Mouse (Mus musculus) C2C12 (cell line): ENCODE data around the gene Cited1.

Experiments used
- CTCF ChIP-seq: IDR thresholded peaks from one replicate; pipeline ENCODE4 v1.5.1; 2011; ENCODE audit not compliant: control insufficient read depth, insufficient read depth, insufficient read length
- MAX ChIP-seq: IDR thresholded peaks from one replicate; pipeline ENCODE4 v1.6.1; 2011; ENCODE audit warnings: mild to moderate bottlenecking, control low read depth
- MYOD1 ChIP-seq: IDR thresholded peaks from one replicate; pipeline ENCODE4 v1.6.1; 2011; ENCODE audit warnings: low read depth; ENCODE audit not compliant: control insufficient read depth, insufficient read length
- USF1 ChIP-seq: IDR thresholded peaks from one replicate; pipeline ENCODE4 v1.6.1; 2011; ENCODE audit warnings: low read depth, mild to moderate bottlenecking, control low read depth, moderate library complexity

GRCm38 (mm10) chrX:102259772-102260171 is 7.8 kb upstream of the Cited1 start:
- no peak for TF ChIP-seq MYOD1
- no peak for TF ChIP-seq MAX
- no peak for TF ChIP-seq CTCF
- no peak for TF ChIP-seq USF1
